Mouse (Mus musculus) lung, embryonic 14.5 days (tissue): Measurements from ENCODE around the gene Mpp2. TPM values are rescaled to one million over a fixed set of nuclear protein-coding genes. Genes with fewer than 3 reads are reported as not detected.

ENCODE experiments used
- ATAC-seq: fragments of 200-750 bp; cut with Nextera tagmentation; 2 replicates; pipeline ENCODE4 v1.8.0; 2017; ENCODE audit warnings: mild to moderate bottlenecking, moderate TSS enrichment, moderate library complexity; ENCODE audit not compliant: insufficient read depth
- DNase-seq: peaks from one replicate; pipeline ENCODE4 v3.0.0-alpha.2; 2015
- H3K27ac ChIP-seq: fragments of 300-500 bp; sonication (generic); 2 replicates; pipeline ENCODE4 v1.5.1; 2014; ENCODE audit warnings: low read depth, mild to moderate bottlenecking, moderate library complexity
- H3K27me3 ChIP-seq: fragments of 300-500 bp; sonication (generic); 2 replicates; pipeline ENCODE4 v1.6.1; 2014; ENCODE audit warnings: low read length, control low read depth; ENCODE audit not compliant: insufficient read depth
- H3K36me3 ChIP-seq: fragments of 300-500 bp; sonication (generic); 2 replicates; pipeline ENCODE4 v1.6.1; 2014; ENCODE audit warnings: control low read depth; ENCODE audit not compliant: insufficient read depth
- H3K4me1 ChIP-seq: fragments of 300-500 bp; sonication (generic); 2 replicates; pipeline ENCODE4 v1.6.1; 2014; ENCODE audit warnings: antibody characterized with exemption, control low read depth; ENCODE audit not compliant: insufficient read depth
- H3K4me2 ChIP-seq: fragments of 300-500 bp; sonication (generic); 2 replicates; pipeline ENCODE4 v1.6.1; 2014; ENCODE audit warnings: mild to moderate bottlenecking
- H3K4me3 ChIP-seq: fragments of 300-500 bp; sonication (generic); 2 replicates; pipeline ENCODE4 v1.5.1; 2014; ENCODE audit warnings: low read depth, low read length
- H3K9ac ChIP-seq: fragments of 300-500 bp; sonication (generic); 2 replicates; pipeline ENCODE4 v1.6.1; 2014
- H3K9me3 ChIP-seq: fragments of 300-500 bp; sonication (generic); 2 replicates; pipeline ENCODE4 v1.6.1; 2016; ENCODE audit warnings: low read depth, low read length, control low read depth
- CTCF ChIP-seq: IDR thresholded peaks from 2 replicates; pipeline ENCODE4 v1.5.1; 2016; ENCODE audit warnings: antibody characterized with exemption, low read depth
- WGBS: fragments of 180-500 bp; shearing (Covaris S2); extraction: QIAGEN DNeasy Blood & Tissue Kit; methylation state at CpG from one replicate; pipeline ENCODE4 v1.1.7; 2014; 5-methylcytosine and 5-hydroxymethylcytosine counted together
- polyA plus RNA-seq: library from polyadenylated mRNA; unstranded; fragments of >200 nt; fragmentation: Nextera tagmentation; extraction: Ambion mirVana; gene quantifications from 2 replicates; pipeline ENCODE4 v1.2.1, GENCODE M21; 2014

Mpp2 gene
- polyA plus RNA-seq, 1 experiment from 2014 or later = 6.3 TPM

- no peak overlapping the region for H3K9ac ChIP-seq
- H3K36me3 ChIP-seq = no peaks in the 10 kb centered on the region
- no peak for TF ChIP-seq CTCF
- no peak overlapping the region for H3K27ac ChIP-seq
- peaks cover 5% of the 10 kb centered on the region; the same call in 1 of the 2 replicates for H3K4me1 ChIP-seq
- H3K9me3 ChIP-seq = no peaks in the 10 kb centered on the region
- ATAC-seq = no peak
- no peak for DNase-seq
- no peaks in the 10 kb centered on the region for H3K27me3 ChIP-seq
- no peak overlapping the region for H3K4me3 ChIP-seq
- H3K4me2 ChIP-seq = no peak overlapping the region
- 84% methylated on average over 4 of the region's 4 CpGs for WGBS
These were observed 63.4 kb downstream of the Mpp2 start for GRCm38 (mm10) chr11:102024875-102025274.

GRCm38 (mm10) chr11:102024084-102024758, 64.1 kb downstream of the Mpp2 start:
- TF ChIP-seq CTCF = no peak
- WGBS = 83% methylated on average over 6 of the region's 6 CpGs
- H3K9me3 ChIP-seq = no peaks in the 10 kb centered on the region
- ATAC-seq = no peak
- H3K9ac ChIP-seq = no peak overlapping the region
- H3K36me3 ChIP-seq = no peaks in the 10 kb centered on the region
- no peak for DNase-seq
- peaks cover 5% of the 10 kb centered on the region; the same call in 1 of the 2 replicates for H3K4me1 ChIP-seq
- H3K4me2 ChIP-seq = no peak overlapping the region
- no peak overlapping the region for H3K4me3 ChIP-seq
- H3K27ac ChIP-seq = no peak overlapping the region
- no peaks in the 10 kb centered on the region for H3K27me3 ChIP-seq

GRCm38 (mm10) chr11:102023406-102023805, 64.9 kb downstream of the Mpp2 start:
- ATAC-seq (no peak), DNase-seq (no peak)
- Histone ChIP-seq H3K36me3 (no peaks in the 10 kb centered on the region), H3K27me3 (no peaks in the 10 kb centered on the region), H3K9ac (no peak overlapping the region), H3K27ac (no peak overlapping the region), H3K4me2 (no peak overlapping the region), H3K4me1 (peaks cover 5% of the 10 kb centered on the region; the same call in 1 of the 2 replicates), H3K9me3 (no peaks in the 10 kb centered on the region), H3K4me3 (no peak overlapping the region)
- no peak for TF ChIP-seq CTCF
- WGBS = 73% methylated on average over 13 of the region's 13 CpGs

GRCm38 (mm10) chr11:102021196-102021595, 67.1 kb downstream of the Mpp2 start:
- no peak overlapping the region for H3K27ac ChIP-seq
- no peak overlapping the region for H3K4me3 ChIP-seq
- H3K9ac ChIP-seq = no peak overlapping the region
- TF ChIP-seq CTCF = no peak
- 79% methylated on average over 5 of the region's 5 CpGs for WGBS
- no peaks in the 10 kb centered on the region for H3K27me3 ChIP-seq
- no peaks in the 10 kb centered on the region for H3K9me3 ChIP-seq
- H3K36me3 ChIP-seq = no peaks in the 10 kb centered on the region
- H3K4me2 ChIP-seq = no peak overlapping the region
- ATAC-seq = no peak
- no peak for DNase-seq
- peaks cover 2% of the 10 kb centered on the region; the same call in 1 of the 2 replicates for H3K4me1 ChIP-seq

- 68% methylated on average over 9 of the region's 9 CpGs for WGBS
- DNase-seq = no peak
- Histone ChIP-seq H3K4me1 (no peaks in the 10 kb centered on the region), H3K36me3 (0 out of 2 replicates have a peak, but pooled peaks cover 4% of the 10 kb centered on the region), H3K4me2 (no peak overlapping the region), H3K9me3 (no peaks in the 10 kb centered on the region), H3K27me3 (no peaks in the 10 kb centered on the region), H3K27ac (no peak overlapping the region), H3K4me3 (no peak overlapping the region), H3K9ac (no peak overlapping the region)
- no peak for ATAC-seq
- no peak for TF ChIP-seq CTCF
These were observed 68.6 kb downstream of the Mpp2 start for GRCm38 (mm10) chr11:102019736-102020135.

- Histone ChIP-seq H3K9ac (no peak overlapping the region), H3K4me2 (no peak overlapping the region), H3K36me3 (0 out of 2 replicates have a peak, but pooled peaks cover 4% of the 10 kb centered on the region), H3K9me3 (no peaks in the 10 kb centered on the region), H3K4me1 (no peaks in the 10 kb centered on the region), H3K27ac (no peak overlapping the region), H3K4me3 (no peak overlapping the region), H3K27me3 (no peaks in the 10 kb centered on the region)
- WGBS = 89% methylated on average over 1 of the region's 1 CpGs
- no peak for TF ChIP-seq CTCF
- DNase-seq (no peak), ATAC-seq (no peak)
These were observed 72.2 kb downstream of the Mpp2 start for GRCm38 (mm10) chr11:102016136-102016535.

- WGBS = 70% methylated on average over 6 of the region's 6 CpGs
- no peak for DNase-seq
- no peaks in the 10 kb centered on the region for H3K9me3 ChIP-seq
- H3K36me3 ChIP-seq = 0 out of 2 replicates have a peak, but pooled peaks cover 4% of the 10 kb centered on the region
- TF ChIP-seq CTCF = no peak
- H3K4me3 ChIP-seq = no peak overlapping the region
- H3K4me2 ChIP-seq = no peak overlapping the region
- ATAC-seq = no peak
- H3K9ac ChIP-seq = no peak overlapping the region
- H3K27me3 ChIP-seq = no peaks in the 10 kb centered on the region
- H3K27ac ChIP-seq = no peak overlapping the region
- H3K4me1 ChIP-seq = no peaks in the 10 kb centered on the region
These were observed 72.8 kb downstream of the Mpp2 start for GRCm38 (mm10) chr11:102015472-102015871.
